ENCODE assay signal across 9 mouse cellular contexts in genomic region chr9:47688297-47688696, GRCm38 (mm10).
DNase-seq lines count a peak whose midpoint lies in the region; ATAC-seq lines count a peak whose summit lies in the region.
"Had no signal": no experiment of that assay in that cellular context is flagged by ENCODE, and none has a peak within 500 bp of the region (broad histone marks: within the 10 kb centered on the region; RNA-seq: fewer than 3 reads in every experiment).

No protein-coding gene starts in this region.

- H3K4me2 ChIP-seq in embryonic facial prominence, embryonic 15.5 days (replicated peaks), result 0 out of 2 replicates have a peak overlapping the region, but pooled peaks have one; percentile 8
- H3K4me2 ChIP-seq in stomach, embryonic 15.5 days, result no peak overlapping the region
- H3K4me2 ChIP-seq in midbrain, embryonic 16.5 days (ENCODE audit: low read length), result no peak overlapping the region

- no peaks in the 10 kb centered on the region for H3K36me3 ChIP-seq in embryonic facial prominence, embryonic 15.5 days
- H3K36me3 ChIP-seq in stomach, embryonic 15.5 days, result no peaks in the 10 kb centered on the region
- no peaks in the 10 kb centered on the region for H3K36me3 ChIP-seq in midbrain, embryonic 16.5 days (ENCODE audit: control insufficient read depth, insufficient read depth, low read length)

- H3K4me3 ChIP-seq in embryonic facial prominence, embryonic 15.5 days (replicated peaks), result no peak overlapping the region
- no peak overlapping the region for H3K4me3 ChIP-seq in stomach, embryonic 15.5 days (replicated peaks)
- no peak overlapping the region for H3K4me3 ChIP-seq in midbrain, embryonic 16.5 days (ENCODE audit: low read depth, low read length)

- no peaks in the 10 kb centered on the region for H3K9me3 ChIP-seq in embryonic facial prominence, embryonic 15.5 days (replicated peaks)
- no peaks in the 10 kb centered on the region for H3K9me3 ChIP-seq in stomach, embryonic 15.5 days
- no peaks in the 10 kb centered on the region for H3K9me3 ChIP-seq in midbrain, embryonic 16.5 days (replicated peaks; ENCODE audit: control insufficient read depth, low read length, poor library complexity, severe bottlenecking)

- H3K27ac ChIP-seq in embryonic facial prominence, embryonic 15.5 days (replicated peaks), result no peak overlapping the region
- H3K27ac ChIP-seq in stomach, embryonic 15.5 days, result 0 out of 2 replicates have a peak overlapping the region, but pooled peaks have one; percentile 38
- H3K27ac ChIP-seq in midbrain, embryonic 16.5 days (ENCODE audit: low read length), result no peak overlapping the region

- peaks cover 23% of the 10 kb centered on the region; the same call in 1 of the 2 replicates for H3K27me3 ChIP-seq in embryonic facial prominence, embryonic 15.5 days
- H3K27me3 ChIP-seq in stomach, embryonic 15.5 days (replicated peaks), result 0 out of 2 replicates have a peak, but pooled peaks cover 5% of the 10 kb centered on the region
- no peaks in the 10 kb centered on the region for H3K27me3 ChIP-seq in midbrain, embryonic 16.5 days (ENCODE audit: control insufficient read depth, insufficient read depth, low read depth, low read length)
- H3K27me3 ChIP-seq: Patski had no signal

- H3K9ac ChIP-seq in embryonic facial prominence, embryonic 15.5 days, result no peak overlapping the region
- H3K9ac ChIP-seq in stomach, embryonic 15.5 days, result no peak overlapping the region
- no peak overlapping the region for H3K9ac ChIP-seq in midbrain, embryonic 16.5 days (ENCODE audit: low read depth, low read length)

- 18% methylated on average over 10 of the region's 10 CpGs for WGBS in embryonic facial prominence, embryonic 15.5 days
- WGBS in stomach, embryonic 15.5 days, result 22% methylated on average over 10 of the region's 10 CpGs
- 41% methylated on average over 10 of the region's 10 CpGs for WGBS in midbrain, embryonic 16.5 days

- DNase-seq in ovary, adult 18-20 months (ENCODE audit: low spot score), result peak; percentile 36
- DNase-seq in ovary, postnatal 10 days (ENCODE audit: low spot score), result no peak
- peak; percentile 86 for DNase-seq in kidney, postnatal 10 days
- DNase-seq in thymus, postnatal 14 days, result no peak

- peaks cover 14% of the 10 kb centered on the region for H3K4me1 ChIP-seq in embryonic facial prominence, embryonic 15.5 days
- H3K4me1 ChIP-seq in stomach, embryonic 15.5 days, result 0 out of 2 replicates have a peak, but pooled peaks cover 10% of the 10 kb centered on the region
- H3K4me1 ChIP-seq in midbrain, embryonic 16.5 days (ENCODE audit: control insufficient read depth, insufficient read depth, low read length), result peaks cover 7% of the 10 kb centered on the region; the same call in 1 of the 2 replicates

- ATAC-seq in embryonic facial prominence, embryonic 15.5 days (ENCODE audit: insufficient number of reproducible peaks, low FRiP score, low TSS enrichment, low read depth), result no peak
- no peak; the same call in 1 of the 2 replicates for ATAC-seq in stomach, embryonic 15.5 days (ENCODE audit: insufficient read depth, low FRiP score, low read depth)
- no peak for ATAC-seq in frontal cortex, adult (ENCODE audit: low TSS enrichment)
- ATAC-seq in midbrain, embryonic 16.5 days, result no peak
- ATAC-seq: Patski had no signal

Comparison
In these comparisons a context has a peak if more than half of its experiments do, and no peak if none do; other contexts are left out.
1. DNase-seq: peak in ovary, adult 18-20 months (single experiment) and kidney, postnatal 10 days (single experiment); none in ovary, postnatal 10 days (single experiment) and thymus, postnatal 14 days (single experiment).